Mouse (Mus musculus): ENCODE results near the gene Ano1. TPM values are rescaled to one million over a fixed set of nuclear protein-coding genes. Genes with fewer than 3 reads are reported as not detected.

Gene Ano1
- 65.0 and 69.8 TPM in 2 replicates for polyA plus RNA-seq (2014; fragmentation: Nextera tagmentation; extraction: Ambion mirVana)

DNA sequence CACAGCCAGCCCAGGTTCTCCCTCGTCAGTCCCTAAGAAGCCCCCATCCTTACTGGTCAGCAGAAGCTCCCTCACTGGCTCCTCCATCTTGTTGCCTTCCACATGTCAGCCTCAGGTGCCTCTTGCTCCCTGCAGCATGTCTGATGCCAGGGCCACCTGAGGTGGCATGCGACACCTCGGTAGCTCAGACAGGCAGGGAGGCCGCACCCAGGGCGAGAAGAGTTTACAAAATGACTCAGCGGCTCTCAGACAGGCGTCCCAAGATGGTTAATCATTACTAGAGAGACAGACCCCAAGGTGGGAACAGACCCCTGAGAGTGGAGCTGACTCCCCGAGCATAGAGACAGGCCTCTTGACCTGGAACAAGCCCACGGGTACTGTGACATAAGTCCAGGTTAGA is at the start of gene Ano1:
TSS of gene Ano1 (minus strand) at position 142 of the 400 bp plus-strand sequence.
- Histone ChIP-seq H3K27me3 (ENCODE audit: control insufficient read depth, insufficient read depth, low read length) (no peaks in the 10 kb centered on the region), H3K27ac (ENCODE audit: low read length) (peak within 1 kb of the TSS; percentile 82; the same call in 1 of the 2 replicates), H3K9me3 (ENCODE audit: control insufficient read depth, low read depth, low read length) (no peaks in the 10 kb centered on the region), H3K4me2 (replicated peaks; ENCODE audit: low read depth, low read length) (no peak within 1 kb of the TSS), H3K4me1 (ENCODE audit: control insufficient read depth, insufficient read depth, low read length) (peaks cover 31% of the 10 kb centered on the region), H3K4me3 (ENCODE audit: low read depth, low read length) (no peak within 1 kb of the TSS), H3K36me3 (ENCODE audit: control insufficient read depth, insufficient read depth, low read length) (no peaks in the 10 kb centered on the region), H3K9ac (replicated peaks; ENCODE audit: low read depth, low read length) (no peak within 1 kb of the TSS)
- 53% methylated on average over 9 of the region's 9 CpGs for WGBS
- no peak for ATAC-seq (ENCODE audit: insufficient number of reproducible peaks, insufficient read depth, low FRiP score, low read depth)

DNA sequence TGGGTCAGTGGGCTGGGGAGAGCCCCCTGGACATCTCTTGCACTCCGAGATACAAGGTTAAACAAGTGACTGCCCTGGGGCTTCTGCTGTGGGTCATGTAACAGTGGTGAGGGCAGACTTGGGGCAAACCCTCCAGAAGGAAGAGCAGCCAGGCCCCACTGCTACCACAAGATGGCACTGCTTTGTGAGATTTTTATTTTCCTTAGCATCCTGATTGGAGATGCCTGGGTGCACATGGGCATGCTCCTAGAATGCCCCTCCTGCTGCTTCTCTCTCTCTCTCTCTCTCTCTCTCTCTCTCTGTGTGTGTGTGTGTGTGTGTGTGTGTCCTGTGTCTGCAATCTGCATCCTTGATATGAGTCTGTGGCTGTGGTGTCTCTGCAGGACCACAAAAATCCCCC is 46.7 kb upstream of the Ano1 start:
- no peaks in the 10 kb centered on the region for H3K36me3 ChIP-seq (ENCODE audit: control insufficient read depth, insufficient read depth, low read length)
- H3K27me3 ChIP-seq (ENCODE audit: control insufficient read depth, insufficient read depth, low read length), result no peaks in the 10 kb centered on the region
- no peaks in the 10 kb centered on the region for H3K9me3 ChIP-seq (ENCODE audit: control insufficient read depth, low read depth, low read length)
- no peak overlapping the region for H3K4me3 ChIP-seq (ENCODE audit: low read depth, low read length)
- ATAC-seq (ENCODE audit: insufficient number of reproducible peaks, insufficient read depth, low FRiP score, low read depth), result no peak
- 29% methylated on average over 1 of the region's 1 CpGs for WGBS
- H3K4me1 ChIP-seq (ENCODE audit: control insufficient read depth, insufficient read depth, low read length), result no peaks in the 10 kb centered on the region
- H3K9ac ChIP-seq (replicated peaks; ENCODE audit: low read depth, low read length), result no peak overlapping the region
- no peak overlapping the region for H3K27ac ChIP-seq (ENCODE audit: low read length)
- H3K4me2 ChIP-seq (replicated peaks; ENCODE audit: low read depth, low read length), result no peak overlapping the region

DNA sequence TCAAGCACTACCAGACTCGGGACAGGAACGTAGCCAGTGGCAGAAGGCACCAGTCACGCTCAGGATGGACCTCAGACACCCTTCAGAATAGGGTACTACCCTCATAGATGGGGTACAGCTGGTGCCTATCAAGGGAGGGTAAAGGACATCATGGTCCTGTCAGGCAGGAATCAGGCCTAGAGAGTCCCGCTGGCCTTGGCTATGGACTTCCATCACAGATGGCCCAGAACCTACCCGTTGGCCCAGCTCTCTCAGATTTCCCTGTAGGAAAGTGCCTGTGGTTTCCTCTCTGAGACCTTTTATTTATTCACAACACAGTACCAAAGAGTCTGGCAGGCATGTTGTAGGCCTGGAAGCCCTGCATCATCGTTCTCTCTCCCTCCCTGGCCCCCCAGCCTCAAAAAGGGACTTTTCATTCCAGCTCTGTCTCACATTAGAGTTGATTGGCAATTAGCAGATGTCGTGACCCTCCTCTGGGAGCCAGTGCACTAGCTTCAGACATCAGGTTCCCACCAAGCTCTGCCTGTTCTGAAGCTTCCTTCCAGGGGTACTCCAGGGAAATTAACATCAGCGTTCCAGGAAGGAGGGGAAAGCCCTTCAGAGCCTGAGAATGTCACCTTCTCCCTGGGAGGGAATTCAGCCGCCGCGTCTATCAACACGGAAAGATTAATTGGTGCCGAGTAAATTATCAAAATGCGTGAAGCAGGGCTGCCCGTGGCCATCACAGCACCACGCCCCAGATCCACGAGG is 45.4 kb upstream of the Ano1 start:
- H3K4me2 ChIP-seq (replicated peaks; ENCODE audit: low read depth, low read length), result no peak overlapping the region
- 62% methylated on average over 17 of the region's 17 CpGs for WGBS
- no peak overlapping the region for H3K9ac ChIP-seq (replicated peaks; ENCODE audit: low read depth, low read length)
- no peaks in the 10 kb centered on the region for H3K9me3 ChIP-seq (ENCODE audit: control insufficient read depth, low read depth, low read length)
- no peak for ATAC-seq (ENCODE audit: insufficient number of reproducible peaks, insufficient read depth, low FRiP score, low read depth)
- H3K4me3 ChIP-seq (ENCODE audit: low read depth, low read length), result no peak overlapping the region
- H3K27ac ChIP-seq (ENCODE audit: low read length), result no peak overlapping the region
- no peaks in the 10 kb centered on the region for H3K4me1 ChIP-seq (ENCODE audit: control insufficient read depth, insufficient read depth, low read length)
- H3K36me3 ChIP-seq (ENCODE audit: control insufficient read depth, insufficient read depth, low read length), result no peaks in the 10 kb centered on the region
- H3K27me3 ChIP-seq (ENCODE audit: control insufficient read depth, insufficient read depth, low read length), result no peaks in the 10 kb centered on the region

DNA sequence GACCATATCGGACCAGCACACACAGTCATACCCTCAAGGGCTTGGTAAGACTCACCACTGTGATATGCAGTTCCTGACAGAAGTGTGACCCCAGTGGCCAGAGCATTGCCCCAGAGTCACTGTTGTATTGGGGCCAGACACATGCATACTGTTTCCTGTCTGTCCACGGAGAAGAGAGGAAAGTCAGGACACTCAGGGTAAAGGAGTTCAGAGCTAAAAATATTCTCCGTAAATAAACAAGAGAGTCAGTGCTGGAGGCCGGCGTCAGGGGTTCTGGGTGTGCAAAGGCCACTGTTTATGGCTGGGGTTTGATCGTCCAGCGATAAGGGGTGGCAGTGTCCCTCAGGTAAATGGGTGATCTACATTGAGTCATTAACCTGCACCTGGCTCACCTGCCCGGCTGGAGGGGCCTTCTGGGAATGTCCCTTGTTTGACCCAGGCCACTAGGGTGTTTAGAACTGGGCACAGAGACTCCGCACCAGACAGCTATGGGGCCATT is 44.3 kb upstream of the Ano1 start:
- Histone ChIP-seq H3K4me3 (ENCODE audit: low read depth, low read length) (no peak overlapping the region), H3K27ac (ENCODE audit: low read length) (no peak overlapping the region), H3K4me1 (ENCODE audit: control insufficient read depth, insufficient read depth, low read length) (no peaks in the 10 kb centered on the region), H3K9me3 (ENCODE audit: control insufficient read depth, low read depth, low read length) (no peaks in the 10 kb centered on the region), H3K36me3 (ENCODE audit: control insufficient read depth, insufficient read depth, low read length) (no peaks in the 10 kb centered on the region), H3K4me2 (replicated peaks; ENCODE audit: low read depth, low read length) (no peak overlapping the region), H3K9ac (replicated peaks; ENCODE audit: low read depth, low read length) (no peak overlapping the region), H3K27me3 (ENCODE audit: control insufficient read depth, insufficient read depth, low read length) (no peaks in the 10 kb centered on the region)
- 63% methylated on average over 9 of the region's 9 CpGs for WGBS
- ATAC-seq (ENCODE audit: insufficient number of reproducible peaks, insufficient read depth, low FRiP score, low read depth), result no peak

DNA sequence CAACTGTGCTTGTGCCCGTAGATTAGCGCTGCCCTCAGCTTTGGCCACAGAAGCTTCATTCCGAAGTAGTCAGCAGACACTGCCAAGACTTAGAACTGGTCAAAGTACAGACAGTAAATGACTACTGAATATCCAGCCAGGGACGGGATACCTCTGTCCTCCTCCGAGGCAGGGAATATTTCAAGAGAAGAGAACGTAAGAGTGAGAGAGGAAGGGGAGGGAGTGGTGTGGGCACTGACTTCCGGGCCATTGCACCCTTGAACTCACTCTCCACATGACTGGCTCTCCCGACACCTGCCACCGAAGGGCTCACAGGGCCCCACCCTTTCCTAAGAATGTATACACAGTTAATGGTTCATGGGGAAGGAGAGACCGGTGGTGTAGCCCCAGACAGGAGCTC is 41.5 kb upstream of the Ano1 start:
- no peak for ATAC-seq (ENCODE audit: insufficient number of reproducible peaks, insufficient read depth, low FRiP score, low read depth)
- H3K36me3 ChIP-seq (ENCODE audit: control insufficient read depth, insufficient read depth, low read length), result no peaks in the 10 kb centered on the region
- WGBS, result 72% methylated on average over 10 of the region's 10 CpGs
- no peak overlapping the region for H3K27ac ChIP-seq (ENCODE audit: low read length)
- no peak overlapping the region for H3K4me3 ChIP-seq (ENCODE audit: low read depth, low read length)
- H3K27me3 ChIP-seq (ENCODE audit: control insufficient read depth, insufficient read depth, low read length), result no peaks in the 10 kb centered on the region
- no peaks in the 10 kb centered on the region for H3K4me1 ChIP-seq (ENCODE audit: control insufficient read depth, insufficient read depth, low read length)
- no peak overlapping the region for H3K4me2 ChIP-seq (replicated peaks; ENCODE audit: low read depth, low read length)
- no peak overlapping the region for H3K9ac ChIP-seq (replicated peaks; ENCODE audit: low read depth, low read length)
- H3K9me3 ChIP-seq (ENCODE audit: control insufficient read depth, low read depth, low read length), result no peaks in the 10 kb centered on the region

DNA sequence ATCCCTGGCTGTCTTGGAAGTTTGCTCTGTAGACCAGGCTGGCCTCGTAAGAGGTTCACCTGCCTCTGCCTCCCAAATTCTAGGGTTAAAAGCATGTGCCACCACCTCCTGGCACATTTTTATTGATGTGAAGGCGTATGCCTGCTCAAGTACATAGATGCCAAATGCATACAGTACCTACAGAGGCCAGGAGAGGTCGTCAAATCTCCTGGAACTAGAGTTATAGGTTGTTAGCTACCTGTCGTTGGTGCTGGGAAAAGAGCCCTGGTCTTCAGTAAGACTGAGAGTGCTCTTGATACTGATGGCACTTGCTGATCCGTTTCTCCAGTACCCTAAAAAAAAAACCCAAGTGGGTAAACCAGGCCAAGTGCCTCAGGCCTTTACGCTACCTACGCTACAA is 39.7 kb upstream of the Ano1 start:
- WGBS, result 83% methylated on average over 7 of the region's 7 CpGs
- Histone ChIP-seq H3K4me3 (ENCODE audit: low read depth, low read length) (no peak overlapping the region), H3K4me2 (replicated peaks; ENCODE audit: low read depth, low read length) (no peak overlapping the region), H3K9ac (replicated peaks; ENCODE audit: low read depth, low read length) (no peak overlapping the region), H3K4me1 (ENCODE audit: control insufficient read depth, insufficient read depth, low read length) (no peaks in the 10 kb centered on the region), H3K27ac (ENCODE audit: low read length) (no peak overlapping the region), H3K9me3 (ENCODE audit: control insufficient read depth, low read depth, low read length) (no peaks in the 10 kb centered on the region), H3K27me3 (ENCODE audit: control insufficient read depth, insufficient read depth, low read length) (no peaks in the 10 kb centered on the region), H3K36me3 (ENCODE audit: control insufficient read depth, insufficient read depth, low read length) (no peaks in the 10 kb centered on the region)
- no peak for ATAC-seq (ENCODE audit: insufficient number of reproducible peaks, insufficient read depth, low FRiP score, low read depth)

DNA sequence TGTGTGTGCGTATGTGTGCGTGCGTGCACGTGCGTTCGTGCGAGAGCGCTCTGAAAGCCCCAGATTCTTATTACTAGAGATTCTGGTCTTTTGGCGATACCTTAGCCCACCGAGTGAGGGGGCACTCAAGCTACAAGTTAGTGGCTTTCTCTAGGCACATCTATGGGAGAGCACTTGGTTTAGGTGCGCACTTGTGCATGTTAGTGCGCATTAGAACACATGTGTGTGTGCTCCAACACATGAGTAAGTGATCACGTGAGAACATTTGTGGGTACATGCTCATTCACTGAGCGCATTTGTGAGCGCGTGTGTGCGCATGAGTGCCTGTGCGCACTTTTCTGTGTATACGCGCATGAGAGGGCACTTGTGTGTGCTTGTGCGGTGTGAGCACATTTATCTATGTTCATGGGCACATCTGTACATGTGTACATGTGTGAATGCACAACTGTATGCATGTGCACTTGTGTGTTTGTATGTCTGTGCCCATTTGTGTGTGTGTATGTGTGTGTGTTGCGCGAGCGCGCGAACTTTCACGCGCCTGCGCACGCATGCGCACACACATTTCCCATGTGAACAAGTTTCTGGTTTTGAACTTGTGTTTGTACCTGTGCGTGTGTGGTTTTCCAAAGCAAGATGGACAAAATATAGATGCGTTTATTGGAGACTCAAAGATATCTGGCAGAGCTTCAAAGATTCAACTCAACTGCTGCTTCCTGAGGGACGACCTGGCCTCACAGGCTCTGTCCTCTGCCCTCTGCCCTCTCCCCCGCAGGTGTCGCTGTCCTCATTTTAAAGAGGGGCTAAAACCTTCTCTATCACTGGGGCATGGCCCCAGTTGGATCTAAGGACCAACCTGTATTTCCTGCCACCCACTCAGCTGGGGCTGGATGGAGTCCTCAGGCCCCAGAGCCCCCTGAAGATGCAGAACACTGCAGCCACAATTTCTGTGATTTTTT is 38.1 kb upstream of the Ano1 start:
- Histone ChIP-seq H3K36me3 (ENCODE audit: control insufficient read depth, insufficient read depth, low read length) (no peaks in the 10 kb centered on the region), H3K4me2 (replicated peaks; ENCODE audit: low read depth, low read length) (peak overlapping the region; percentile 36), H3K9me3 (ENCODE audit: control insufficient read depth, low read depth, low read length) (no peaks in the 10 kb centered on the region), H3K4me3 (ENCODE audit: low read depth, low read length) (peak overlapping the region; percentile 4; the same call in 1 of the 2 replicates), H3K4me1 (ENCODE audit: control insufficient read depth, insufficient read depth, low read length) (no peaks in the 10 kb centered on the region), H3K9ac (replicated peaks; ENCODE audit: low read depth, low read length) (no peak overlapping the region), H3K27ac (ENCODE audit: low read length) (no peak overlapping the region), H3K27me3 (ENCODE audit: control insufficient read depth, insufficient read depth, low read length) (no peaks in the 10 kb centered on the region)
- ATAC-seq (ENCODE audit: insufficient number of reproducible peaks, insufficient read depth, low FRiP score, low read depth), result no peak
- 44% methylated on average over 36 of the region's 36 CpGs for WGBS

DNA sequence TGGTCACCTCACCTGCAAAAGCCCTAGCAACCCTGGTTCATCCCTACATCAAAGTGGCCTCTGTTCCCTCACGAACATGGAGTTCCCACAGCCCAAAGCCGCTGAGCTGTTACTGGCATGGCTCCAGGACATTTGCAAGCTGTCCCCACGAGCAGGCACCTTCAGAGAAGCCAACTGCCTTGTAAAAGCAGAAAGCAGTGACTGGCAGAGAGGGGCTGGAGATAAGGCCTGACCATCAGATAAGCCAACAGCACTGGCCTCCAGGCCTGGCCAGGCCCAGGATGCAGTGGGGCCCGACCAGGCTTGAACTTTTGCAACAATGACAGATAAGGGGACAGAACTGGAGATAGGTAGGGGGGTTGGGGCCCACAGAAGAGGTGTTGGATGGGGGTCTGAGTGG is 36.9 kb upstream of the Ano1 start:
- no peak overlapping the region for H3K9ac ChIP-seq (replicated peaks; ENCODE audit: low read depth, low read length)
- no peak overlapping the region for H3K4me3 ChIP-seq (ENCODE audit: low read depth, low read length)
- ATAC-seq (ENCODE audit: insufficient number of reproducible peaks, insufficient read depth, low FRiP score, low read depth), result peak; percentile 51; the same call in 1 of the 2 replicates
- 36% methylated on average over 4 of the region's 4 CpGs for WGBS
- H3K4me2 ChIP-seq (replicated peaks; ENCODE audit: low read depth, low read length), result no peak overlapping the region
- no peaks in the 10 kb centered on the region for H3K9me3 ChIP-seq (ENCODE audit: control insufficient read depth, low read depth, low read length)
- no peaks in the 10 kb centered on the region for H3K36me3 ChIP-seq (ENCODE audit: control insufficient read depth, insufficient read depth, low read length)
- no peaks in the 10 kb centered on the region for H3K4me1 ChIP-seq (ENCODE audit: control insufficient read depth, insufficient read depth, low read length)
- no peak overlapping the region for H3K27ac ChIP-seq (ENCODE audit: low read length)
- H3K27me3 ChIP-seq (ENCODE audit: control insufficient read depth, insufficient read depth, low read length), result no peaks in the 10 kb centered on the region

Data from stomach, embryonic 14.5 days (tissue).